Mouse (Mus musculus): ENCODE measurements around the gene Phlpp2. TPM values are rescaled to one million over a fixed set of nuclear protein-coding genes. Genes with fewer than 3 reads are reported as not detected.
A peak's percentile ranks its signal among the peaks of the same experiment; 100 is the strongest.
"Not testable (repeated sequence)": the region's sequence is repeated elsewhere in the genome, so short reads cannot be mapped to it uniquely, and the experiment has no call there.

Gene Phlpp2
- polyA plus RNA-seq, 1 experiment from 2014 or later: 2.9 TPM

DNA sequence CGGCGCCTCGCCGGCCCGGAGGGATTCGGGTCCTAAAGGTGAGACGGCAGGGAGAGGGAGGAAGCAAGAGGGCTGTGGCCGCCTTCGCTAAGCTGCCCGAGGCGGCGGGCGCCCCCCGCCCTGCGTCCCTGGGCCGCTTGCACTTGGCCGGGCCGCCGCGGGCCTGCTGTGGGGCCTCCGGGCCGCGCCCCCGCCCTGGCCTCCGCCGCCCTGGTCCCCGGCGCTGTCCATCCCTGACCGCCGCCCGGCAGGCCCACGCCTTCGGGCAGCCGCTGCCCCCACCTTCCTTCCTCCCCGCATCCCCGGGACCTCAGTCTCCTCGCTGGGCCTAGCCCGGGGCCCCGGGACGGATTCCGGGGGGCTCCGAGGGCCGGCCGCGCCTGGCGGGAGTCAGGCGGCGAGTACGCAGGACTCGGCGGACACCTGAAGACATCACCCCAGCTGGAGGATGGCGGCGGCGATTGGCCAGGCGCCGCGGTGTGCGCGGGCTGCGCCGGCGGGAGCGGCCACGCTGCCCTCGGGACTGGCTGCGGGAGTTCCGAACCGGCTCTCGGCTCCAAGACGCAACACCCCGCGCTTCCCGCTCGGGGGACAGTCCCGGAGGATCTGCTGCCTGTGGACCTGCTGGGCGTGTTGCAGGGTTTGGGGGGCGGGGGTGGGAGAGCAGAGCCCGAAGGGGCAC is 479 bp downstream of the Phlpp2 start:
- H3K9me3 ChIP-seq: no peaks in the 10 kb centered on the region
- peak overlapping the region; percentile 96 for H3K27ac ChIP-seq
- peak; percentile 72 for DNase-seq (ENCODE audit: extremely low spot score, low spot score)
- H3K27me3 ChIP-seq (ENCODE audit: poor library complexity, severe bottlenecking): no peaks in the 10 kb centered on the region
- H3K36me3 ChIP-seq (replicated peaks): peaks cover 25% of the 10 kb centered on the region
- under 1% methylated on average over 78 of the region's 78 CpGs for WGBS
- peaks cover 23% of the 10 kb centered on the region for H3K4me1 ChIP-seq
- peak overlapping the region; percentile 87 for H3K4me3 ChIP-seq

DNA sequence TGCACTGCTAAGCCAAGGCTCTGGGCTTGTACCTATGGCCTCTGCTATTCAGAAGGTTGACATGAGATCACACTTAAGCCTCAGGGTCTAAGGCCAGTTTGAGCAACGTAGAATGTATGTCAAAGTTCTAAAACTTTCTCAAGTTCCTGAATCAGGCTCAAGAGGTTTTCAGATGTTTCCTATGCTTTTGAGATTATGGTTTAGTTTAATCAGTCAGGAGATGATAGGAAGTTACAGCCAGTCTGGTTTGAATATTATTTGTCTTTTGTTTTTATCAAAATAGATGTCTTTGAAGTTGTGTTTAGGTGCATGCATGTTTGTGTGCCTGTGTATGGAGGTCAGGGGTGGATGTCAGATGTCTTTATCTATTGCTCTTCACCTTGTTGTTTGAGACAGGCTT is 2.7 kb downstream of the Phlpp2 start:
- Histone ChIP-seq H3K36me3 (replicated peaks) (peaks cover 26% of the 10 kb centered on the region), H3K9me3 (no peaks in the 10 kb centered on the region), H3K27ac (no peak overlapping the region), H3K27me3 (ENCODE audit: poor library complexity, severe bottlenecking) (no peaks in the 10 kb centered on the region), H3K4me1 (peaks cover 23% of the 10 kb centered on the region), H3K4me3 (no peak overlapping the region)
- WGBS: 87% methylated on average over 1 of the region's 1 CpGs
- DNase-seq (ENCODE audit: extremely low spot score, low spot score): no peak

DNA sequence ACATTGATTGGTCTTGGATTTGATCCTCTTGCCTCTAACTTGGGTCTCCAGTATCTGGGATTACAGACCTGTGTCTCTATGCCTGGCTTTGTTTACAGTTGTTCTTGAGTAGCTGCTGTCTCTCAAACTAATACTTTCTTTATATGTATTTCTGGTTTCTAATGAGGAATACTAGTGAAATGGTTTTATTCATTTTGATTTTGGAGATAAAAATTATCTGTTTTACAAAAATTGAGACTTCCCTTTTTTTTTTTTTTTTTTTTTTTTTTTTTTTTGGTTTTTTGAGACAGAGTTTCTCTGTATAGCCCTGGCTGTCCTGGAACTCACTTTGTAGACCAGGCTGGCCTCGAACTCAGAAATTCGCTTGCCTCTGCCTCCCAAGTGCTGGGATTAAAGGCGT is 5.5 kb downstream of the Phlpp2 start:
- WGBS: 84% methylated on average over 3 of the region's 3 CpGs
- H3K4me3 ChIP-seq; H3K27me3 ChIP-seq (ENCODE audit: poor library complexity, severe bottlenecking); H3K27ac ChIP-seq; H3K9me3 ChIP-seq; DNase-seq (ENCODE audit: extremely low spot score, low spot score): not testable (repeated sequence)
- H3K4me1 ChIP-seq: peaks cover 17% of the 10 kb centered on the region
- H3K36me3 ChIP-seq (replicated peaks): peaks cover 53% of the 10 kb centered on the region

DNA sequence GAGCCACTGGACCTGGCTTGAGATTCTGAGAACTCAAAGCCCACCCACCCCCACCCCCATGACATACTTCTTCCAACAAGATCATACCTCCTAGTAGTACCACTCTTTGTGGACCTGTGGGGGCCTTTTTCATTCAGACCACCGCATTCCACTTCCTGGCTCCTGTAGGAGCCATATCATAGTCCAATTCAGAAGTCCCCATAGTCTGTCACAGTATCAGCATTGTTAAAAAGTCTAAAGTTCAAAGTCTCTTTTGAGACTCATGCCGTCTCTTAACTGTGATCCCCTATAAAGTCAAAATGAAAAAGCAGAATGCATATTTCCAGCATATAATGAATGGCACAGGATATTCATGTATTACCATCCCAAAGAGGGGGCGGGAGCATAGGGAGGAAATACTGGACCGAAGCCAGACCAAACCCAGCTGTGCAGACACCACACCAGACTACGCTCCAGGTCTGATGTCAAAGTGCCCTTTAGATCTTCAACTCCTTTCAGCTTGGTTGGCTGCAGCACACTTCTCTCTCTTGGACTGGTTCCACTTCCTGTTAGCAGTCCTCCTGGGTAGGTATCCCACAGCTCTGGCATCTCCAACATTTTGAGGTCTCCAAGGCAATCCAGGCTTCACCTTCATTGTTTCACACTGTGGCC is 11.8 kb downstream of the Phlpp2 start:
- peaks cover 75% of the 10 kb centered on the region for H3K36me3 ChIP-seq (replicated peaks)
- H3K4me1 ChIP-seq: no peaks in the 10 kb centered on the region
- no peak overlapping the region for H3K4me3 ChIP-seq
- no peaks in the 10 kb centered on the region for H3K27me3 ChIP-seq (ENCODE audit: poor library complexity, severe bottlenecking)
- no peak overlapping the region for H3K27ac ChIP-seq
- DNase-seq (ENCODE audit: extremely low spot score, low spot score): no peak
- no peaks in the 10 kb centered on the region for H3K9me3 ChIP-seq
- WGBS: 93% methylated on average over 5 of the region's 5 CpGs

DNA sequence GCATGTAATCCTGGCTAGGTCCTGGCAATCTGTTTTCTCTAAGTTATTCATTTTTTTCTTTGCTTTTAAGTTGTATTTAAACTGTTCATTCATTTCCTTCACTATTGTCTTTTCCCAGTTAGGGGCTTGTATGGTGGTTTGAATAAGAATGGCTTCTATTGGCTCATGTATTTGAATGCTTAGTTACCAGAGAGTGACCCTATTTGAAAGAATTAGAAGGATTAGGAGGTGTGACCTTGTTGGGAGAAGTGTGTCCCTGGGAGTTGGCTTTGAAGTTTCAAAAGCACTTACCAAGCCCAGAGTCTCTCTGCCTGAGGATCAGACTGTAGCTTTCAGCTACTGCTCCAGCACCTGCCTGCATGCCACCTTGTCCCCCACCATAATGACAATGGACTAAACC is 17.0 kb downstream of the Phlpp2 start:
- peaks cover 77% of the 10 kb centered on the region for H3K36me3 ChIP-seq (replicated peaks)
- no peaks in the 10 kb centered on the region for H3K4me1 ChIP-seq
- no peaks in the 10 kb centered on the region for H3K9me3 ChIP-seq
- no peak for DNase-seq (ENCODE audit: extremely low spot score, low spot score)
- no peaks in the 10 kb centered on the region for H3K27me3 ChIP-seq (ENCODE audit: poor library complexity, severe bottlenecking)
- H3K4me3 ChIP-seq: no peak overlapping the region
- no peak overlapping the region for H3K27ac ChIP-seq

DNA sequence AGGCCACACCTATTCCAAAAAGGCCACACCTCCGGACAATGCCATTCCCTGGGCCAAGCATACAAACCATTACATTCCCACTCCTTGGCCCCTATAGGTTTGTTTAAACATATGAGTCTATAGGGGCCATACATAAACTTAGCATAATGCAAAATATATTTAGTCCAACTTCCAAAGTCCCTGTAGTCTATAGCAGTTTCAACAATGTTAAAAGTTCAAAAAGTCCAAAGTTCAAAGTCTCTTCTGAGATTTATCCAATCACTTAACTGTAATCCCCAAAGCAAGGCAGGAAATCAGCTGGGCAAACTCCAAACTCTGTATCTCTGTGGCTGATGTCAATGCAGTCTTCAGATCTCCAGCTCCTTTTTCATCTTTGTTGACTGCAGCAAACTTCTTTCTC is 20.9 kb downstream of the Phlpp2 start:
- H3K27ac ChIP-seq: no peak overlapping the region
- no peaks in the 10 kb centered on the region for H3K27me3 ChIP-seq (ENCODE audit: poor library complexity, severe bottlenecking)
- DNase-seq (ENCODE audit: extremely low spot score, low spot score): no peak
- WGBS: 91% methylated on average over 1 of the region's 1 CpGs
- no peak overlapping the region for H3K4me3 ChIP-seq
- H3K4me1 ChIP-seq: no peaks in the 10 kb centered on the region
- H3K9me3 ChIP-seq: 0 out of 2 replicates have a peak, but pooled peaks cover 3% of the 10 kb centered on the region
- H3K36me3 ChIP-seq (replicated peaks): peaks cover 68% of the 10 kb centered on the region

DNA sequence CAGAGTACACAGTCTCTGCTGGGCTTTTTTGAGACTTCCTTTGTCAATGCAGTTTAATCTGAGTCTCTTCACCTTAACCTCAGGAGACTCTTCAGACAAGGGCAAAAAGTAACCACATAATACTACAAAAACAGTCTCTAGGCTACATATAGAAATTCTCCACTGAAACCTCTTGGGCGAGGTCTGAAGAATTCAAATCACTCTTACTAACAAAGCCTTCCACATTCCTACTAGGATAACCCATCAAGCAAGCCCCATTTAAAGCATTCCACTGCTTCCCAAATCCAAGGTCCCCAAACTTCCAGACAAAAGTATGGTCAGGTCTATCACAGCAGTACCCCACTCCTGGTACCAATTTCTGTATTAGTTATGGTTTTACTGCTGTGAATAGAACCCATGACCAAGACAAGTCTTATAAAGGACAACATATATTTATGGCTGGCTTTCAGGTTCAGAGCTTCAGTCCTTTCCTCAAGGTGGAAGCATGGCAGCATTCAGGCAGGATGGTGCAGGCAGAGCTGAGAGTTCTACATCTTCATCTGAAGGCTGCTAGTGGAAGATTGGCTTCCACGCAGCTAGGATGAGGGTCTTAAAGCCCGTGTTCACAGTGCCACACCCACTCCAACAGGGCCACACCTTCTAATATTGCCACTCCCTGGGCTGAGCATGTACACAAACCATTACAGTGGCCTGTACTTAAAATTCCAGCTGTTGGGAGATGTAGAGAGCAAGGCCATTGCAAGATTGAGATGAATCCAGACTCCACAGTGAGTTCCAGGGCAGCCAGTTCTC is 22.6 kb downstream of the Phlpp2 start:
- no peak for DNase-seq (ENCODE audit: extremely low spot score, low spot score)
- no peak overlapping the region for H3K4me3 ChIP-seq
- peaks cover 63% of the 10 kb centered on the region for H3K36me3 ChIP-seq (replicated peaks)
- H3K9me3 ChIP-seq: 0 out of 2 replicates have a peak, but pooled peaks cover 3% of the 10 kb centered on the region
- H3K27me3 ChIP-seq (ENCODE audit: poor library complexity, severe bottlenecking): no peaks in the 10 kb centered on the region
- 87% methylated on average over 3 of the region's 3 CpGs for WGBS
- no peak overlapping the region for H3K27ac ChIP-seq
- no peaks in the 10 kb centered on the region for H3K4me1 ChIP-seq

DNA sequence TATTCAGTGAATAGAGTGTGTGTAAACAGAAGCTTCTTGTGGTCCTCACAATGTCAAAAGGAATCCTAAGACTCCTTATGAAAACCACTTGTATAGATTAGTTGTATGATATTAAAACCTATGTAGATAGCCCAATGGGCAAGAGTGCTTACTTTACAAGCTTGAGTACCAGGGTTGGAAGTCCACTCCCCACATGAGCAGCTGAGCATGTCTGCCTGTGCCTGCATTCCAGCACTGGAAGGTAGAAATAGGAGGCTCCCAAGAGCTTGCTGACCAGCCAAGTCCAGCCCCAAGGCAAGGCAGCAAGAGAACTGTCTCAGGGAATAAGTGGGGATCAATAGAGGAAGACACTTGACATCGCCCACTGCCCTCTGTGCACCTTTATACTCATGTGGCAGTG is 26.3 kb downstream of the Phlpp2 start:
- 100% methylated on average over 1 of the region's 1 CpGs for WGBS
- no peak for DNase-seq (ENCODE audit: extremely low spot score, low spot score)

DNA sequence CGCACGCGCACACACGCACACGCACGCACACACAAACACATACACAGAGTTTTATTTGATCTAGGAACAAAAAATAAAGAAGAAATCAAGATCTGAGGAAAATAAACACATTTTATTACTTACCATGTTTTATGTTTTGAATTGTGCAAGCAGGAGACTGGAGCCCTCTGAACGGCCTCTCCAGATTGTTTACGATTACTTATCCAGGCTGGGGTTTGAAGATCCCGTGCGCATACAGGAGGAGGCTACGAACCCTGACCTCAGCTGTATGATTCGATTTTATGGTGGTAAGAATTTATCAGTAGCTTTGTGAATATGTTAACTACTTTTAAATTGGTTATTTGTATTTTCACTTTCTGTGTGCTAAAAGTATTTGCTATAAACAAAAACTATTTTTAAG is 27.0 kb downstream of the Phlpp2 start:
- Histone ChIP-seq H3K27me3 (ENCODE audit: poor library complexity, severe bottlenecking) (no peaks in the 10 kb centered on the region), H3K4me1 (no peaks in the 10 kb centered on the region)
- WGBS: 96% methylated on average over 12 of the region's 12 CpGs

More for the DNA sequence above, 26.3 kb downstream of the Phlpp2 start:
- Histone ChIP-seq H3K27me3 (ENCODE audit: poor library complexity, severe bottlenecking) (no peaks in the 10 kb centered on the region), H3K4me1 (no peaks in the 10 kb centered on the region), H3K9me3 (0 out of 2 replicates have a peak, but pooled peaks cover 3% of the 10 kb centered on the region), H3K27ac (no peak overlapping the region), H3K4me3 (no peak overlapping the region), H3K36me3 (replicated peaks) (peaks cover 42% of the 10 kb centered on the region)

DNA sequence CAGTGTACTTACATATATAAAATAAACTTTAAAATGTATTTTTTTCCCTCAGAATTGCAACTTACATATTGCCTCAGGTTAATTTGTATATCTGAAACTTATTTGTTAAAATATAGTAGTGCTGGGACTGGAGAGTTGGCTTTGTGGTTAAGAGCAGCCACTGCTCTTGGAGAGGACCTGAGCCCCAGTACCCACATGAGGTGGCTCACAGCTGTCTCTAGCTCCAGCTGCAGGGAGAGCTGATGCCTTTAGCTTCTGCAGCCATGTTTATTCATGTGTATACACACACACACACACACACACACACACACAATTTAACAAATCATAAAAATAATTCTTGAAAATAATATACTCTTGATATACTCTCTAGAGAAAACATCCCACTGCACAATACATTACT is 34.0 kb downstream of the Phlpp2 start:
- Histone ChIP-seq H3K4me3 (no peak overlapping the region), H3K9me3 (no peaks in the 10 kb centered on the region), H3K27ac (no peak overlapping the region), H3K4me1 (no peaks in the 10 kb centered on the region), H3K27me3 (ENCODE audit: poor library complexity, severe bottlenecking) (no peaks in the 10 kb centered on the region), H3K36me3 (replicated peaks) (peaks cover 29% of the 10 kb centered on the region)
- DNase-seq (ENCODE audit: extremely low spot score, low spot score): no peak

More for the DNA sequence above, 27.0 kb downstream of the Phlpp2 start:
- H3K27ac ChIP-seq: no peak overlapping the region
- DNase-seq (ENCODE audit: extremely low spot score, low spot score): no peak
- H3K4me3 ChIP-seq: no peak overlapping the region
- 0 out of 2 replicates have a peak, but pooled peaks cover 3% of the 10 kb centered on the region for H3K9me3 ChIP-seq
- peaks cover 34% of the 10 kb centered on the region for H3K36me3 ChIP-seq (replicated peaks)

DNA sequence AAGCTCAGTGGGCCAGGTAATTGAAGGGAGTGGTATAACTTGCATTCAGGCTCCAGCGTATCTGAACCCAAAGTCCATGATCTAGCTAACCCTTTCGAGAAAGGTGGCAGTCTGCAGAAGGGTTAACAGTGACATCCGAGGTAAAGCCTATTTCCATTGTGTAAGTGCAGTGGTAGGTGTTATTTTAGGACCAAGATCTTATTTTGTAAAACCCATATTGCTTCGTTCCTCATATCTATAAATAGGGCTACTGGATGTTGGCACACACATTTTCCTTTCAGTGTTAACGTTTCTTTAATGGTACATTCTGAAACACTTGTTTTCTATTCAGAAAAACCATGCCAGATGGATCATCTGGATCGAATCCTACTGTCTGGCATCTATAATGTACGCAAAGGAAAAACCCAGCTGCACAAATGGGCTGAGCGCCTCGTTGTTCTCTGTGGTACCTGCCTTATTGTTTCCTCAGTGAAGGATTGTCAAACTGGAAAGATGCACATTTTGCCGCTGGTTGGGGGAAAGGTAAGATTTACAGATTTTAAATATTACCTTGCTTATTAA is 35.6 kb downstream of the Phlpp2 start:
- WGBS: 93% methylated on average over 10 of the region's 10 CpGs
- no peaks in the 10 kb centered on the region for H3K4me1 ChIP-seq
- DNase-seq (ENCODE audit: extremely low spot score, low spot score): no peak

DNA sequence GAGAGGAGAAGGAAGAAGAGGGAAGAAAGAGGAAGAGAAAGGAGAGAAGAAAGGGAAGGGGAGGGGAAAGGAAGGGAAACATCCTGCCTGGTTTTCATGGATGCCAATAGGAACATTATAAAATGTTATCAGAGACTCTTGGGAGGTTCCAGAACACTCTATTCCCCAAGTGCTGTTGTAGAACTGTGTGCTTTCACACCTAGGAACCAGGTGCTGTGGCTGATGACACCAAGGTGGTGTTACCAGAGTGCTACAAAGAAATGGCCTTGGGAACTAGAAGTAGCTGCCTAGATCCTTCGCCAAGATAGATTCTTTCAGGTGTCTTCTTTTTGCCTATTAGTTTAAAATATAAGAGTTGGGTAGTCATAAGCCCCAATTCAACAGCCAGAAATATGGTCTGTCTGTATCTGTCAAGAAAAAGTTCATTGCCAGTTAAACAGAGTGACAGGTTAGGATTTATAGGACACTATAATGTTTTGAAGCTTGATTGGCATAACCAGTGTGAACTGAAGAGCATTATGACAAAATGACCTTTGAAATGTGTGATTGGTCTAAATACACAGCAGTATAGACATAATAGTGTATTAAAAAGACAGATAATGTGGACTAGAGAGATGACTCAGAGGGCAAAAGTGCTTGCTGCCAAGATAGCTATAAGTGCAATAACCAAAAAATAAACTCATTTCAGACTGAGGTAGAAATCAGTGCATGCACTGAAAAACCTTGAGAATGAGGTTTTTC is 36.8 kb downstream of the Phlpp2 start:
- H3K4me3 ChIP-seq: no peak overlapping the region
- peaks cover 53% of the 10 kb centered on the region for H3K36me3 ChIP-seq (replicated peaks)
- no peaks in the 10 kb centered on the region for H3K9me3 ChIP-seq

More for the DNA sequence above, 35.6 kb downstream of the Phlpp2 start:
- Histone ChIP-seq H3K27me3 (ENCODE audit: poor library complexity, severe bottlenecking) (no peaks in the 10 kb centered on the region), H3K27ac (no peak overlapping the region), H3K9me3 (no peaks in the 10 kb centered on the region), H3K4me3 (no peak overlapping the region), H3K36me3 (replicated peaks) (peaks cover 44% of the 10 kb centered on the region)

More for the DNA sequence above, 36.8 kb downstream of the Phlpp2 start:
- H3K27me3 ChIP-seq (ENCODE audit: poor library complexity, severe bottlenecking): no peaks in the 10 kb centered on the region
- WGBS: 95% methylated on average over 1 of the region's 1 CpGs
- no peak for DNase-seq (ENCODE audit: extremely low spot score, low spot score)
- H3K27ac ChIP-seq: no peak overlapping the region
- no peaks in the 10 kb centered on the region for H3K4me1 ChIP-seq

All from forebrain, embryonic 10.5 days (tissue).